Mouse (Mus musculus) MEL (cell line): Measurements from ENCODE around the gene Srbd1.

Experiments
- BHLHE40 ChIP-seq: IDR thresholded peaks from 2 replicates; pipeline ENCODE4 v1.6.1; 2012; ENCODE audit warnings: low read depth, mild to moderate bottlenecking, inconsistent platforms, low read length, improper control_type of control experiment, borderline replicate concordance
- CHD1 ChIP-seq: IDR thresholded peaks from 2 replicates; pipeline ENCODE4 v1.6.1; 2012; ENCODE audit warnings: low read depth, mild to moderate bottlenecking, inconsistent platforms, low read length, improper control_type of control experiment
- CHD2 ChIP-seq: IDR thresholded peaks from 2 replicates; pipeline ENCODE4 v1.6.1; 2011; ENCODE audit warnings: low read length, improper control_type of control experiment
- CTCF ChIP-seq, 3 experiments: IDR thresholded peaks in 2 of 3; conservative IDR thresholded peaks in 1 of 3; 2 replicates each; pipeline ENCODE4 v1.5.1; 2011 to 2012; ENCODE audit warnings: low read length in 3 of 3, low read depth in 2 of 3, mild to moderate bottlenecking in 2 of 3, improper control_type of control experiment in 1 of 3, inconsistent platforms in 1 of 3, mixed read lengths in 1 of 3, moderate library complexity in 1 of 3; ENCODE audit not compliant: control insufficient read depth in 1 of 3, insufficient read depth in 1 of 3, poor library complexity in 1 of 3, severe bottlenecking in 1 of 3
- MAFK ChIP-seq: IDR thresholded peaks from 2 replicates; pipeline ENCODE4 v1.6.1; 2011; ENCODE audit warnings: low read depth, mild to moderate bottlenecking, low read length, improper control_type of control experiment, borderline replicate concordance
- USF1 ChIP-seq: IDR thresholded peaks from 2 replicates; pipeline ENCODE4 v1.6.1; 2014; ENCODE audit warnings: low read depth, mild to moderate bottlenecking, inconsistent platforms, low read length, improper control_type of control experiment, moderate library complexity

DNA sequence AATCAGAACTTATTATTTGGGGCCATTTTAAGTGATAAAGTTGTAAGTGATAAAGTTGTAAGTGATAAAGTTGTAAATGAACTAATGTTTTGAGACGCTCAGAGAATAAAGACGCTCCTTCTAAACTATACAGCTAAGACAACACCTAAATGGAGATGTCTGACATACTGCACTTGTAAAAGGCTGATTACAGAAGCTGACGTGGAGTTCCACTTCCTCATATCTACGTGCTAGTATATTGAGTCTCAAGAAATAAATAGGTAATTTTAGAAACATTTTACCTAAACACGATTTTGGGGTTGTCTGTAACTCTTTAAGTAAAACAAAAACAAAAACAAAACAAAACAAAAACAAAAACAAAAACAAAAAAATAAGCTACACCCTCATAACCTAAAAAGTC lies 84.1 kb downstream of the Srbd1 start:
- TF ChIP-seq CTCF (IDR thresholded peaks at IDR 0.05 in 2 of 3, conservative IDR thresholded peaks at IDR 0.05 in 1 of 3; ENCODE audit: control insufficient read depth in 1 of 3, insufficient read depth in 1 of 3, low read depth in 2 of 3, low read length in 3 of 3, poor library complexity in 1 of 3, severe bottlenecking in 1 of 3) (no peak), MAFK (no peak), BHLHE40 (no peak), CHD2 (no peak), USF1 (no peak), CHD1 (no peak)
